Mouse (Mus musculus) cerebellum, adult 9-11 months (tissue): ENCODE measurements at regions not wholly inside any gene's neighbourhood (a gene's known extent, or its start where the extent isn't known, plus 50 kb on each side); places are given as distances from the start of the nearest gene placed in this dataset.

Experiments used
- DNase-seq: peaks from one replicate; pipeline ENCODE4 v3.0.0; 2022

GRCm38 (mm10) chr2:161164320-161164719 is 55.4 kb upstream of the Chd6 start:
- no peak for DNase-seq
